Mouse (Mus musculus) skeletal muscle tissue, adult 2 months (tissue): ENCODE results near the gene Anxa9.
A peak's percentile ranks its signal among the peaks of the same experiment; 100 is the strongest.
"Not testable (repeated sequence)": the region's sequence is repeated elsewhere in the genome, so short reads cannot be mapped to it uniquely, and the experiment has no call there.

Source experiments
- DNase-seq: peaks from one replicate; pipeline ENCODE4 v3.0.0-alpha.2; 2012; ENCODE audit warnings: low read depth, low spot score

Gene Anxa9

DNA sequence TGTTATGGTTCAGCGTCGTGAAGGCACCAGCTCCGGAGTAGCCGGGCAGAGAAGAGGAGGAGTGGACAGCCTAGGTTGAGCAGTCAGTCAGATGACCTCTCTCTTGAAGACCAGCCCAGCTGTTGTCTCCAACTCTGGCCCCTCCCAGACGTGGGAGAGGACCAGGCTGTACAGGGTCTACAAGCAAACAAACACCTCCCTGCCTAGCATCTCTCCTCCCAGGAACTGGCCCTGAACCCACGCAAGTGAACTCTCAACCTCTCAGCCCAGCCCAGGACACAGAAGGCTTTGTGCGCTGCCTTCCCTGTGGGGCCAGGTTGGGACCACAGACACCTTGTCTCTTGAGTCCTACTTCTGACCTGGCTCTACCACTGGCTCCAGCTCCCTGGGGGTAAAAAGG lies at the start of gene Anxa9:
Gene Anxa9 (minus strand): TSS at position 77 of the 400 bp plus-strand sequence.
- DNase-seq: no peak

DNA sequence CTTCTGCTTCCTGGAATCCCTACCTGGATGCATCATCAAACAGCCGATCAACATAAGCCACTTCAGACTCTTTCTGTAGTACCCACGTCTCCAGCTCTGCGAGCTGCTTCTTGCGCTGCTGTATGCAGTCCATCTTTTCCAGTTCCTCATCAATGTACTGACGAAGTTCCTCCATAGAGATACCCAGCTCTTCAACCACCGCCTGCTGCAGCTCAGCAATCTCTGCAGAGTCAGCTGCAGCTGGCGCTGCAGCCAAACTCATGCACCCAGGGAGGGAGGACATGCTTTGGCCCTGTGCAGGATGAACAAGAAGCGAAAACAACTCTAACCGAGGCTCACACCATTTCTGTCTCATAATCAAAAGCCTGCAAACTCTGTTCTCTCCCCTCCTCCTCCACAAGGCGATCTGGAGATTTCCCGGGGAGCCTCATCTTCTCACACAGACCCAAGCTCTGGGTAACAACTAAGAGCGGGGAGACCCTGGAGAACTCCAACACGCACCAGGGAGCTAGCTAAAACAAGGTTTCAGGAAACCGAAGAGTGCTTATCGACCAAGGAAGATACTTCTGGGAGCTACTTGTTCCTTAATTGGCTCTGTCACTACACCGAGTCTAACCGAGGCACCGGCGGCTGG lies 49.1 kb upstream of the Anxa9 start:
- not testable (repeated sequence) for DNase-seq

DNA sequence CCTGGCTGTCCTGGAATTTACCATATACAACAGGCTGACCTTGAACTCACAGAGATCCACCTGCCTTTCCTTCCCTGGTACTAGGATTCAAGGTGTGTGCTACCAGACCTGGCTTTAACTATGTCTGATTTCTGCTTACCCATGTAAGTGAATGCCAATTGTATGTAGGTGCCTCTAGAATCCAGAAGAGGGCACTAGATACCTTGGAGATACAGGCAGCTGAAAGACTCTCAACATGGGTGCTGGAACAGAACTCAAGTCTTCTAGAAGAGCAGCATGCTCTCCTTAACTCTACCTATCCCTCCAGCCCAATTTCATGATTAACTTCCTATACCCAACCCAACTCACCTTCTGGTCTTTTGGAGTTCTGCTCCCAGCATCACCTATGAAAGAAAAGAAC lies 42.5 kb upstream of the Anxa9 start:
- DNase-seq: peak; percentile 42

- not testable (repeated sequence) for DNase-seq
Observed at GRCm38 (mm10) chr3:95348343-95348742, 41.4 kb upstream of the Anxa9 start.

- no peak for DNase-seq
Observed at GRCm38 (mm10) chr3:95346454-95346853, 39.5 kb upstream of the Anxa9 start.

- DNase-seq: not testable (repeated sequence)
Observed at GRCm38 (mm10) chr3:95343356-95344000, 36.5 kb upstream of the Anxa9 start.

- DNase-seq: no peak
Observed at GRCm38 (mm10) chr3:95338251-95338650, 31.3 kb upstream of the Anxa9 start.

- DNase-seq: no peak
Observed at GRCm38 (mm10) chr3:95337345-95337744, 30.4 kb upstream of the Anxa9 start.

DNA sequence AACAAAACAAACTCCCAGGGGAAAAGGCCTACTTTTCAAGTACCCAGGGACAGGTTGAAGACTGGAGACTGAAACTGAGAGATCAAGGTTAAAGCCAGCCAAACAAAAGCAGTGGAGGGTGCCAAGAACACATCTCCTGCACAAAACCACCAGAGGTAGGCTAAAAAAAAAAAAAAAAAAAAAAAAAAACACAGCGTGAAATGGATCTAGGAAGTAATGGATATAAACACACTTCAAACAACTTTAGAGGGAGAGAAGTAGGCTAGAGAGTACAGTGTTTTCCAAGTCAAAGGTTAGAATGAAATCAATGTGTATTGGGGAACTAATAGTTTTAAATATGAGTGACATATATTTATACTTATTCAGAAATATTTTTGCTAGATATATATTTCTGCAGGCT lies 24.6 kb upstream of the Anxa9 start:
- DNase-seq: no peak

GRCm38 (mm10) chr3:95328803-95329404 lies 21.9 kb upstream of the Anxa9 start:
- DNase-seq: no peak

DNA sequence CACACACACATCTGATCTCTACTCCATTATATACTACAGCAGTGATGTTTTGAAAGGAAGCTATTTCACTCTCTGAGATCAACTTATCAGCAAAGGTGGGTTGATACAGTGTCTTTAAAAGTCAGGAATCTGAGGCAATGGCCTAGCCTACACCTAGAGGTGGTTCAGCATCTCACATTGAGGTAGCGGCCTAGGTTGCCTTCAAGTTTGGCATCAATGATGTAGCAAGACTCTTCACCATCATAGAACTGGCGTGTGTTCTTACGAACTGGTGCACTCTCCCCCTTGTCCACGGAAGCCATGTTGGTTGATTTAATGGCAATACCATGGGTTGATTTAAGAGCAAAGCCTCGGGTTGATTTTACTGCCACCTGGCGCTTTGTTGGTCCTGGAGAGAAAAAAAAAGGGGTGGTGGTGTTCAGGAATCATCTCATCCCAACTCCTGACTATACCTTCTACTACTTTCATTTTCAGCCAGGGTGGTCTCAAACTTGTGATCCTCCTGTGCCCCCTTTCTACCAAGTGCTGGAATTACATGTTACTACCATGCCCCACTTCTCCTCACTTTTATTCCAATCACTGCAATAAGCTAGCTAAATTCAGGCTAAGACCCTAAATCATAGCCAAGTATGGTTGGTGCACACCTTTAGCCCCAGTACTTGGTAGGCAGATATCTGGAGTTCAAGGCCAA lies 17.6 kb upstream of the Anxa9 start:
- DNase-seq: no peak

DNA sequence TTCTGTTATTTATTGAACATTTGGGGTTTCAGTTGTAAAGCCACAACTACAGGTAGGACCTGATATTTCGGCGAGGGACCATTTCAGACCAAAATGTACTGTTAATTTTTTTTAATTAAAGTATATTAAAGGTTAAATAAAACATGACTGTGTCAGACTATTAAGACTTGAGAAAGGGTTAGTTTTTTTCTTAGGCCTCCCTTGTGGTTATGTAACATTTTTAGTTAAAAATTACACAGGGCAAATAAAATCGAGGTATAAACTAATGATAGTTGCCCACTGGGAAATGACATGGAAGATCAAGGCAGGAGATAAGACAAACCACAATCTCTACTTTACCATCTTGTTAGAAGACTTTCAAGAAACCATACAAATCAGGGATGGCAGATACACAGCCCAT lies 16.5 kb upstream of the Anxa9 start:
- DNase-seq: no peak

DNA sequence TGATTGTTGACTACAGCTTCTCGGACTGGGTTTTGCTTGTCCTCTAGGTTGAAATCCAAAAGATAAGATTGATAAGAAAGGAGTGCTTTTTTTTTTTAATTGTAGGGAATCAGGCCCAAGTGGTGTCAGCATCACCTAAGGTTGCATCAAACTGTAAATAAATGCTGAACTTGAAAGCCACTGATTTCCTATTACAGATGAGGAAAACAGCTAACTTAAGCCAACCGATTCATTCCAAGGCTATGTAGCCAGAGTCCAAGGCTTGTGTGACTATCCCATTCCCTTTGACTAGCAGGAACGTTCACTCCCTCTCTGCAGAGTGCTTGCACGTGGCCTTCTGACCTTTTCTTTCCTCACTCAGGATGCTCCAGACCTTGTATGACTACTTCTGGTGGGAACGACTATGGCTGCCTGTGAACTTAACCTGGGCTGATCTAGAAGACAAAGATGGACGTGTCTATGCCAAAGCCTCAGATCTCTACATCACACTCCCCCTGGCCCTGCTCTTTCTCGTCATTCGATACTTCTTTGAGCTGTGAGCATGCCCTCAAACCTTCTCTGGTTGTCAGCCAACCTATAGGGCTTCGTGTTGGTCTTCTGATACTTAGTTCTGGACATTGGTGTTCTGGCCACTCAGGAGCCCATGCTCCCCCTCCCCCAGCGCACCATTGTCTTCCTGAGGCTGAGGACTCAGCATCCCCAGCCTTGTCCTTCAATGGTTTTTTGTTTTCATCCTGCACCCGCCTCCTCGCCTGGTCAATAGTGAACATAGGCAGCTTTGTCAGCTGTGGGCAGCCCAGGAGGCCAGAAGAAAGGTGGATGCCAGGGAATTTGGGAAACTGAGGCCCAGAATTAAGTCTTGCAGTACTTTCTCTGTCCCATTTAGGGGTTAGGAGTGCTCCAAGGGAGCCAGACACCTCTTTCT lies 13.0 kb upstream of the Anxa9 start:
- no peak for DNase-seq

- DNase-seq: no peak
Observed at GRCm38 (mm10) chr3:95319110-95319509, 12.1 kb upstream of the Anxa9 start.

- DNase-seq: peak; percentile 69
Observed at GRCm38 (mm10) chr3:95318548-95318947, 11.6 kb upstream of the Anxa9 start.

GRCm38 (mm10) chr3:95317414-95318080 lies 10.6 kb upstream of the Anxa9 start:
- DNase-seq: peak; percentile 69

DNA sequence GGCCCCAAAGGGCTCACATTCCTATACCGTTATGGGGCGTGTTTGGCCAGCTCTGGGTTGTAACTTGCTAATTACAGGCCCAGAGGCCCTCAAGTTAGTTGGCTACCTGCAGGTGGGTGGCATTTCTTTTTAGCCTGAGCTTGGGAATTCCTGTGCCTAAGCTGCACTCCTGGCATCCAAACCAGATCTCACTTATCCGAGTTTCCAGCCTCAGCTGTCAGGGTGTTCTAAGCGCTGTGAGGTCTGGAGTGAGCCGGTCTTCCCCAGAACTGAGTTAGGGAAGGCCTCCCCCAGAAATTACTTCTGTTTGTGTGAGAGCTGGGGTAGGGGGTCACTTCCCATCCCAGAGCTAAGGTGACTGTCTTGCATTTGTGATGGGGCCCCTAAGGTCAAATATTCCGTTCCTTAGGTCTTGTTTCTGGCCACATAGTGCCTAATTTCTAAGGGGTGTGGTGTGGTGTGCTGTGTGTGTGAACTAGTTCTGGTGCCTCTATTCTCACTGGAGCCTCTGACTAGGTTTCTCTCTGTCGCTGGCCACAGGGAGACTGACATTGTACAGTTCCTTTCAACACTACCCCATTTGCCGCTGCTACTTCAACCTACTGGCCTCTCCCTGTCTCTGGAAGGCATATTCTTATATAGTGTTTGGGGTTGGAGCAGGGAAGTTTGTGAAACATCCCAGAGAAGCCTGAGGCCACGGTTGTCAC lies 9.0 kb upstream of the Anxa9 start:
- no peak for DNase-seq

- DNase-seq: peak; percentile 81
Observed at GRCm38 (mm10) chr3:95315094-95315843, 8.3 kb upstream of the Anxa9 start.

DNA sequence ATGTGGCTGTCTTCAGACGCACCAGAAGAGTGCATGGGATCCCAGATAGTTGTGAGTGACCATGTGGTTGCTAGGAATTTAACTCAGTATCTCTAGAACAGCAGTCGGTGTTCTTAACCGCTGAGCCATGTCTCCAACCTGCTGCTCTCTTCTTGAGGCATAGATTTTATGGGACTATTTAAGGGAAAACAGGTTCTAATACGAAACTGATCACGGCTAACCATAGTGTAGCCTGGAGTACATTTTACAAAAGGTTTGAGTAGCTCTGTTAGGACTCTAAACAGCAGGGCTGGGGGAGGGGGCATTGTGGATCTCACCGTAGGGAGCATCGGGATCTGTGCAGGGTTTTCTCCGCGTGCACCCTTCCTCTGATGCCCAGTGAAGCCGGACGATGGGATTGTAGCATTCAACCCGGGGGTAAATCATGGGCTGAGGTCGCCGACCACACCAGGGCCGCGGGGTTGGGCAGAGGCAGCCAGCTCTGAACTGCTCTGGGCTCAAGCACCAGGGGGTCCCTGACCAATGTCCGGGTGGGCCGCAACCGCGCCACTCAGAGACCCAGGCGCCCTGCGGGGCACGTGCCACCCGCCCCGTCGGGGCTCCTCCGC lies 7.6 kb upstream of the Anxa9 start, which contains the start of gene Cers2:
Gene Cers2 (plus strand): TSS at position 306 of the 608 bp plus-strand sequence.
- no peak for DNase-seq
